Mouse (Mus musculus): Measurements from ENCODE around the gene H2-M1. TPM values are rescaled to one million over a fixed set of nuclear protein-coding genes. Genes with fewer than 3 reads are reported as not detected.

The H2-M1 gene
- total RNA-seq (2014; rRNA removed): not detected in 2 replicates
- polyA plus RNA-seq (2012; rRNA removed): not detected in 2 replicates

- 63% methylated on average over 3 of the region's 3 CpGs for WGBS
- H3K4me3 ChIP-seq (ENCODE audit: insufficient read depth, low read depth, low read length): no peak within 1 kb of the TSS
- no peak for TF ChIP-seq POLR2A (IDR thresholded peaks at IDR 0.05; ENCODE audit: extremely low read depth, insufficient read depth, low read length)
- H3K9ac ChIP-seq (ENCODE audit: low read depth, low read length): no peak within 1 kb of the TSS
- H3K79me2 ChIP-seq (ENCODE audit: control insufficient read depth, insufficient read depth, low read length): no peaks in the 10 kb centered on the region
- no peaks in the 10 kb centered on the region for H3K27me3 ChIP-seq (ENCODE audit: control insufficient read depth, insufficient read depth, low read length)
- H3K36me3 ChIP-seq (ENCODE audit: control insufficient read depth, insufficient read depth, low read length): no peaks in the 10 kb centered on the region
- H3K27ac ChIP-seq (replicated peaks; ENCODE audit: insufficient read depth, low read depth, low read length): no peak within 1 kb of the TSS
- no peak for DNase-seq (ENCODE audit: extremely low read depth, low read depth, low spot score)
- no peaks in the 10 kb centered on the region for H3K4me1 ChIP-seq (ENCODE audit: control insufficient read depth, insufficient read depth, low read length)
Measured at GRCm38 (mm10) chr17:36672119-36672518, at the start of gene H2-M1. TSS of gene H2-M1 (minus strand) at chr17:36672219.

DNA sequence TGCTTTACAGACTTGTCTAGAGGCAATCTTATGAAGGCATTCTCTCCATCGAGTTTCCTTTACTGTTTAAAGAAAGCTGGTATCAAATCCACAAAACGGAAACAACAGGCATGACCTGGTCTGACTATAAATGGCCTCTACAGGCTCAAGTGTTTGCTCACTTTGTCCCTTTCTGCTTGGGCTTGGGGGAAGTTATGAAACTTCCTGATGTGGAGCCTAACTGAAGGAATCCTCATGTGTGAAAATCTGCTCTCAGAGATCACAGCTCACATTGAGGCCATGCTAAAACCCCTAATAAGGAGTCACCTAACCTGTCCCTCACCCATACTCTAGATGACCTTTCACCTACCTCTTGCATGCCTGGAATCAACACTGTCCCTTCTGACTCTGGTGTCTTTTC lies 25.7 kb upstream of the H2-M1 start:
- no peak overlapping the region for H3K27ac ChIP-seq (replicated peaks; ENCODE audit: insufficient read depth, low read depth, low read length)
- no peak for DNase-seq (ENCODE audit: extremely low read depth, low read depth, low spot score)
- H3K27me3 ChIP-seq (ENCODE audit: control insufficient read depth, insufficient read depth, low read length): no peaks in the 10 kb centered on the region
- H3K79me2 ChIP-seq (ENCODE audit: control insufficient read depth, insufficient read depth, low read length): no peaks in the 10 kb centered on the region
- H3K36me3 ChIP-seq (ENCODE audit: control insufficient read depth, insufficient read depth, low read length): no peaks in the 10 kb centered on the region
- H3K9ac ChIP-seq (ENCODE audit: low read depth, low read length): no peak overlapping the region
- H3K4me3 ChIP-seq (ENCODE audit: insufficient read depth, low read depth, low read length): no peak overlapping the region
- no peaks in the 10 kb centered on the region for H3K4me1 ChIP-seq (ENCODE audit: control insufficient read depth, insufficient read depth, low read length)
- WGBS: 61% methylated on average over 2 of the region's 2 CpGs
- TF ChIP-seq CTCF (IDR thresholded peaks at IDR 0.05; ENCODE audit: low read depth, low read length) (no peak), POLR2A (IDR thresholded peaks at IDR 0.05; ENCODE audit: extremely low read depth, insufficient read depth, low read length) (no peak)

DNA sequence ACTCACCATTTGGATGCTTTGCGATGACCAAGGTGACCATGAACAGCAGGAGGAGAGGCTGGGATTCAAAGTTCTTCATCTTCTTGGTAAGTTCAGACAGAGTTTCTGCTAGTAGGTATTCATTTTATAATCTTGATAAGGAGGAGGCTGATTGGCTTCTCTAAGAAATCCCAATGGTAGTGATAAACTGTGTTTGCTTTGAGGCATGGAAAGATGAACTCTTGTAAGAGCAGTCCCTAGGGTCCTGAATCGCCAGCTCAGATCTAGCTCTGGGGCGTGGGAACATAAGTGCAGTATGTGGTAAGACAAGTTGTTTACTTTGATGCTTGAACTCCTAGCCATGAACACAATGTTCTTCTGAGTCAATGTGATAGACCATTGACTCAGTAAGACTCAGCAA lies 29.5 kb downstream of the H2-M1 start, which contains the start of gene H2-M9:
H2-M9 (minus strand) TSS at position 101 of the 400 bp plus-strand sequence.
- TF ChIP-seq POLR2A (IDR thresholded peaks at IDR 0.05; ENCODE audit: extremely low read depth, insufficient read depth, low read length) (no peak), CTCF (IDR thresholded peaks at IDR 0.05; ENCODE audit: low read depth, low read length) (no peak)
- Histone ChIP-seq H3K27me3 (ENCODE audit: control insufficient read depth, insufficient read depth, low read length) (no peaks in the 10 kb centered on the region), H3K27ac (replicated peaks; ENCODE audit: insufficient read depth, low read depth, low read length) (no peak within 1 kb of the TSS), H3K79me2 (ENCODE audit: control insufficient read depth, insufficient read depth, low read length) (no peaks in the 10 kb centered on the region), H3K4me3 (ENCODE audit: insufficient read depth, low read depth, low read length) (no peak within 1 kb of the TSS), H3K9ac (ENCODE audit: low read depth, low read length) (no peak within 1 kb of the TSS), H3K36me3 (ENCODE audit: control insufficient read depth, insufficient read depth, low read length) (no peaks in the 10 kb centered on the region), H3K4me1 (ENCODE audit: control insufficient read depth, insufficient read depth, low read length) (no peaks in the 10 kb centered on the region)
- 88% methylated on average over 3 of the region's 3 CpGs for WGBS
- DNase-seq (ENCODE audit: extremely low read depth, low read depth, low spot score): no peak

Other genes with a start within 250 kb of the H2-M1 start
- not detected in 2 replicates for gene H2-M10.4, start 209.9 kb downstream of the H2-M1 start, total RNA-seq (2014; rRNA removed)
- gene H2-M10.4, start 209.9 kb downstream of the H2-M1 start, polyA plus RNA-seq (2012; rRNA removed): not detected in 2 replicates
- gene H2-M11, start 125.1 kb downstream of the H2-M1 start, total RNA-seq (2014; rRNA removed): not detected in 2 replicates
- not detected in 2 replicates for gene H2-M11, start 125.1 kb downstream of the H2-M1 start, polyA plus RNA-seq (2012; rRNA removed)
- gene H2-M9, start 29.6 kb downstream of the H2-M1 start, total RNA-seq (2014; rRNA removed): not detected in 2 replicates
- not detected in 2 replicates for gene H2-M9, start 29.6 kb downstream of the H2-M1 start, polyA plus RNA-seq (2012; rRNA removed)
- gene H2-M10.5, start 100.7 kb upstream of the H2-M1 start, total RNA-seq (2014; rRNA removed): not detected in 2 replicates
- gene H2-M10.5, start 100.7 kb upstream of the H2-M1 start, polyA plus RNA-seq (2012; rRNA removed): not detected in 2 replicates
- not detected in 2 replicates for gene H2-M10.6, start 140.0 kb upstream of the H2-M1 start, total RNA-seq (2014; rRNA removed)
- gene H2-M10.6, start 140.0 kb upstream of the H2-M1 start, polyA plus RNA-seq (2012; rRNA removed): not detected in 2 replicates
- gene Trim26, start 164.9 kb upstream of the H2-M1 start, total RNA-seq (2014; rRNA removed): 13.5 and 14.0 TPM in 2 replicates
- gene Trim26, start 164.9 kb upstream of the H2-M1 start, polyA plus RNA-seq (2012; rRNA removed): 25.8 and 27.0 TPM in 2 replicates
- gene Trim15, start 195.0 kb upstream of the H2-M1 start, total RNA-seq (2014; rRNA removed): not detected in 2 replicates
- gene Trim15, start 195.0 kb upstream of the H2-M1 start, polyA plus RNA-seq (2012; rRNA removed): not detected in 2 replicates
- gene Trim10, start 197.4 kb upstream of the H2-M1 start, total RNA-seq (2014; rRNA removed): 0.07 TPM in 1 of 2 replicates, not detected in the other
- gene Trim10, start 197.4 kb upstream of the H2-M1 start, polyA plus RNA-seq (2012; rRNA removed): not detected in 2 replicates
- not detected in 2 replicates for gene Trim40, start 217.9 kb upstream of the H2-M1 start, total RNA-seq (2014; rRNA removed)
- 0.05 TPM in 1 of 2 replicates, not detected in the other for gene Trim40, start 217.9 kb upstream of the H2-M1 start, polyA plus RNA-seq (2012; rRNA removed)
- not detected in 2 replicates for gene Trim31, start 225.9 kb upstream of the H2-M1 start, total RNA-seq (2014; rRNA removed)
- gene Trim31, start 225.9 kb upstream of the H2-M1 start, polyA plus RNA-seq (2012; rRNA removed): not detected in 2 replicates